Mouse (Mus musculus) hindbrain, embryonic 12.5 days (tissue): ENCODE results near the gene Tm9sf1. TPM values are rescaled to one million over a fixed set of nuclear protein-coding genes. Genes with fewer than 3 reads are reported as not detected.

Source experiments
- ATAC-seq: fragments of 200-750 bp; cut with Nextera tagmentation; 2 replicates; pipeline ENCODE4 v1.8.0; 2017; ENCODE audit warnings: moderate TSS enrichment; ENCODE audit not compliant: low FRiP score
- H3K27ac ChIP-seq: fragments of 300-500 bp; sonication (generic); 2 replicates; pipeline ENCODE4 v1.5.1; 2016; ENCODE audit warnings: mild to moderate bottlenecking
- H3K27me3 ChIP-seq: fragments of 300-500 bp; sonication (generic); 2 replicates; pipeline ENCODE4 v1.6.1; 2016; ENCODE audit warnings: mild to moderate bottlenecking
- H3K36me3 ChIP-seq: fragments of 300-500 bp; sonication (generic); 2 replicates; pipeline ENCODE4 v1.6.1; 2016; ENCODE audit warnings: mild to moderate bottlenecking
- H3K4me1 ChIP-seq: fragments of 300-500 bp; sonication (generic); 2 replicates; pipeline ENCODE4 v1.6.1; 2016
- H3K4me2 ChIP-seq: fragments of 300-500 bp; sonication (generic); replicated peaks from 2 replicates; pipeline ENCODE4 v1.6.1; 2016; ENCODE audit warnings: mild to moderate bottlenecking
- H3K4me3 ChIP-seq: fragments of 300-500 bp; sonication (generic); 2 replicates; pipeline ENCODE4 v1.5.1; 2016; ENCODE audit warnings: mild to moderate bottlenecking
- H3K9ac ChIP-seq: fragments of 300-500 bp; sonication (generic); 2 replicates; pipeline ENCODE4 v1.6.1; 2016; ENCODE audit warnings: mild to moderate bottlenecking, moderate library complexity
- H3K9me3 ChIP-seq: fragments of 300-500 bp; sonication (generic); replicated peaks from 2 replicates; pipeline ENCODE4 v1.6.1; 2016; ENCODE audit warnings: mild to moderate bottlenecking
- WGBS: fragments of 180-500 bp; shearing (Covaris S2); methylation state at CpG from one replicate; pipeline ENCODE4 v1.1.7; 2016; 5-methylcytosine and 5-hydroxymethylcytosine counted together
- polyA plus RNA-seq: library from polyadenylated mRNA; unstranded; fragments of >200 nt; fragmentation: Nextera tagmentation; extraction: Ambion mirVana; gene quantifications from 2 replicates; pipeline ENCODE4 v1.2.1, GENCODE M21; 2016

The Tm9sf1 gene
- polyA plus RNA-seq, 1 experiment from 2014 or later = 69.4 TPM

DNA sequence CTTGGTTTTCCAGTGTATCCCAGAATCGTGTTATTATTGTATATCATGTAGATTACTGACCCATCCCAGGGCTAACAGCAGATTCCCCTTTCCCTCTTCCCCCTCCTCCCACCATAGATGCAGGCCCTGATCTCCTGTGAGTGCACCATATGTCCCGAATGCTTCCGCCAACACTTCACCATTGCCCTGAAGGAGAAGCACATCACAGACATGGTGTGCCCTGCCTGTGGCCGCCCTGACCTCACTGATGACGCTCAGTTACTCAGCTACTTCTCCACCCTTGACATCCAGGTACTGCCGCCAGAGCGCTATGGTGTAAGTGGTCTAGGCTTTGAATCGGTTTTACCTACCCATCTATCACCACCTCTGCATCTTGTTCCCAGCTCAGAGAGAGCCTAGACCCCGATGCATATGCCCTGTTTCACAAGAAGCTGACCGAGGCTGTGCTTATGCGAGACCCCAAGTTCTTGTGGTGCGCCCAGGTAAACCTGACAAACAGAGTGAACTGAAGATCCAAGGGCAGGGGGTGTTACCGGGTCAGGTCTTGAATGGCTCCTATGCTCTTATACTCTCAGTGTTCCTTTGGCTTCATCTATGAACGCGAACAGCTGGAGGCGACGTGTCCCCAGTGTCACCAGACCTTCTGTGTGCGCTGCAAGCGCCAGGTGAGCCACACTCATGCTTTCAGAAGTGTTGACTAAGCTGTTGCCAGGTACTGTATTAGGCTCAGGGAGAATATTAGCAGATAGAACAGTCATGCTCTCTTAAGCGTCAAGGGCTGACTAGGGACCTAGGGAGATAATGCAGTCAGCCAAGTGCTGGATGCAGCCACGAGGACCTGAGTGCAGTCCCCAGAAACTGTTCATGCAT lies 44.9 kb downstream of the Tm9sf1 start:
- WGBS = 94% methylated on average over 21 of the region's 21 CpGs
- H3K4me3 ChIP-seq = no peak overlapping the region
- H3K4me2 ChIP-seq = no peak overlapping the region
- peaks cover 89% of the 10 kb centered on the region for H3K36me3 ChIP-seq
- no peak for ATAC-seq
- H3K9ac ChIP-seq = no peak overlapping the region
- no peak overlapping the region for H3K27ac ChIP-seq
- no peaks in the 10 kb centered on the region for H3K9me3 ChIP-seq
- H3K27me3 ChIP-seq = no peaks in the 10 kb centered on the region
- H3K4me1 ChIP-seq = peaks cover 5% of the 10 kb centered on the region

DNA sequence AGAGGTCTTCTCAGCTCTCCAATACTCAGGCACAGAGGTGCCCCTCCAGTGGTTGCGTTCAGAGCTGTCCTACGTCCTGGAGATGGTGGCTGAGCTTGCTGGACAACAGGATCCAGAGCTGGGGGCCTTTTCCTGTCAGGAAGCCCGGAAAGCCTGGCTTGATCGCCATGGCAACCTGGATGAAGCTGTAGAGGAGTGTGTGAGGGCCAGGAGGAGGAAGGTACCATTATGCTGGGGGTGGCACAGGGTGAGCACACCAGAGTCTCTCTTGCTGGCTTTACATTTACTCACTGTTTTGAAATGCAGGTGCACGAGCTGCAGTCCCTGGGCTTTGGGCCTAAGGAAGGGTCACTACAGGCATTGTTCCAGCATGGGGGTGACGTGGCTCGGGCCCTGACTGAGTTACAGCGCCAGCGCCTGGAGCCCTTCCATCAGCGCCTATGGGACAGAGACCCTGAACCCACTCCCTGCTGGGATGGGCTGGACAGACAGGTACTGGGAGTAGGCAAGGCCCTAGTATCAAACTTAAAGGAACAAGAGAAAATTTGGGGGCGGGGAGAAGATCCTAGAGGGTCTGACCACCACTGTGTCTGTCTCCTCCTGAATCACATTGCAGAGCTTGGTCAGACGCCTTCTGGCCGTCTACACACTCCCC lies 47.4 kb downstream of the Tm9sf1 start:
- H3K27me3 ChIP-seq = no peaks in the 10 kb centered on the region
- peaks cover 65% of the 10 kb centered on the region for H3K36me3 ChIP-seq
- WGBS = 77% methylated on average over 13 of the region's 13 CpGs
- no peak overlapping the region for H3K9ac ChIP-seq
- ATAC-seq = no peak
- H3K27ac ChIP-seq = no peak overlapping the region
- H3K4me2 ChIP-seq = no peak overlapping the region
- H3K4me1 ChIP-seq = peaks cover 19% of the 10 kb centered on the region
- H3K9me3 ChIP-seq = no peaks in the 10 kb centered on the region
- H3K4me3 ChIP-seq = no peak overlapping the region

DNA sequence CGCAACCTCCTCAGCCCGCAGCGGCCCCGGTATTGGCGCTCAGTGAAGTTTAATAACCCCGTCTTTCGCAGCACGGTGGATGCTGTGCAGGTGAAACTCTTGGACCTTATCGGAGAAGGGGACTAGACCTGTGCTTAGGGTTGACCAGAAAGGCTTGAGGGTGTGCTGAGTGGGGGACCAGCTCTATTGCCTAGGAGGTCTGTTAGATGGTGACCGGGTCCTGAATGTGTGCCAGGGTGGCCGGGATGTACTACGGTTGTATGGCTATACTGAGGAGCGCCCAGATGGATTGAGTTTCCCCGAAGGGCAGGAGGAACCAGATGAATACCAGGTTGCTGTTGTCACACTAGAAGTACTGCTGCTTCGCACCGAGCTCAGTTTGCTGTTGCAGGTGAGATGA lies 51.4 kb downstream of the Tm9sf1 start:
- peak overlapping the region; percentile 95; the same call in 1 of the 2 replicates for H3K27ac ChIP-seq
- no peaks in the 10 kb centered on the region for H3K9me3 ChIP-seq
- no peak for ATAC-seq
- peaks cover 27% of the 10 kb centered on the region for H3K4me1 ChIP-seq
- H3K36me3 ChIP-seq = peaks cover 40% of the 10 kb centered on the region
- H3K27me3 ChIP-seq = no peaks in the 10 kb centered on the region
- WGBS = 5% methylated on average over 16 of the region's 16 CpGs
- H3K9ac ChIP-seq = peak overlapping the region; percentile 92
- H3K4me3 ChIP-seq = peak overlapping the region; percentile 91
- H3K4me2 ChIP-seq = peak overlapping the region; percentile 98

DNA sequence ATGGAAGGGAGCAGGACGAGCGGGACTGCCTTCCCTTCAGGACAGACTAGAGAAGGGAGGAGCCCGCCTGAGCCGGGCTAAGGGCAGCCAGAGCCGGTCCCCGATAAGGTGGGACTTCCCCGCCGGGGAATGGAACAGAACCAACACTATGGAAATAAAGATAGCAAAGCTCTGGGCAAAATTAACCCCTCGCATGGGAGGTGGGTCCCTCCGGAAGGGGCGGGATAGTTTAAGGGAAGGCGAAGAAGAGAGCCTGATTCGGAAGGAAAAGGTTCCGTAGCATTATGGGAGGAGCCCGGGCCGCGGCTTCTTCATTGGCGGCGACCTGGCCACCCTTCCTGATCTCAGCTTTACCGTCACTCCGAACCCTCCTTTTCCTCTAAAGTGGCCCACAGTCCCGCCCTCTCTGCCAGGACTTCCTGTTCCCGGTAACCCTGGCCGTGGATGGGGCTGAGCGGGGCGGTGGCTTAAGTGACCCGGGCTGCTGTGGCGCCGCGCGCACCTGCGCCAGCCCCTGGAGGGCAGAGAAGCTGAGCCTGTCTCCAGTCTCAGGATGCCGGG lies 52.2 kb downstream of the Tm9sf1 start, which contains the start of gene Rnf31:
Gene Rnf31, plus strand, starts transcription at position 378 of the 561 bp plus-strand sequence.
- H3K9ac ChIP-seq = peak within 1 kb of the TSS; percentile 92
- peak within 1 kb of the TSS; percentile 98 for H3K4me2 ChIP-seq
- peak within 1 kb of the TSS; percentile 91 for H3K4me3 ChIP-seq
- H3K27me3 ChIP-seq = no peaks in the 10 kb centered on the region
- peaks cover 27% of the 10 kb centered on the region for H3K4me1 ChIP-seq
- ATAC-seq = peak; percentile 92
- peak within 1 kb of the TSS; percentile 95 for H3K27ac ChIP-seq
- under 1% methylated on average over 33 of the region's 33 CpGs for WGBS
- peaks cover 36% of the 10 kb centered on the region for H3K36me3 ChIP-seq
- H3K9me3 ChIP-seq = no peaks in the 10 kb centered on the region

DNA sequence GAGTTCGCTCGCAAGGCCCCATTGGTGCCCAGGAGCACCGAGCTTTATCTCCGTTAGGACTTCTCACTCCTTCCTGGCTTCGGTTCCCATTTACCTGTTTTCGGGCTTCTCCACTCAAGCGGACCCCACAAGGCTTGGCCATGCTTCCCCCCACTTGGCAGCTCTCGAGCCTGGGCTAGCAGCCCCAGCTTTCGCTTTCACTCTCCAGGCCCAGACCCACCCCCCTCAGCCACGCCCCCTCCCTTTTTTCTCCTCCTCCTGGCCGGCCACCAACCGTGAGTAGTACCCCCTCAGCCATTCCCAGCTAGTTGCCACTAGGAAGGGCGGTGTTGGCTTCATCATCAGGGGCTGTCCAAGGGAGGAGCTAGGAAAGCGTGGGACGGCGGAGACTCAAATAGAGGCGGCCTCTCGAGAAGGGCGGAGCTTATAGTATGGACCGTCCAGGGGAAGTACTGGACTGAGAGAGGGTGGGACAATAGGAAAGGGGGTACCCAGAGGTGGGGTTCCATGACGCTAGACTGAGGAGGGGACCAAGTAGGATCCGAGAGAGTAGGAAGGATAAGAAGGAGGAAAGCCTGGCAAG lies 52.8 kb downstream of the Tm9sf1 start, which contains the start of gene Psme2:
Gene Psme2, minus strand, starts transcription at position 366 of the 583 bp plus-strand sequence.
- Histone ChIP-seq H3K27me3 (no peaks in the 10 kb centered on the region), H3K4me2 (peak within 1 kb of the TSS; percentile 98), H3K27ac (peak within 1 kb of the TSS; percentile 95), H3K9me3 (no peaks in the 10 kb centered on the region), H3K4me3 (peak within 1 kb of the TSS; percentile 91), H3K36me3 (peaks cover 31% of the 10 kb centered on the region), H3K4me1 (peaks cover 27% of the 10 kb centered on the region), H3K9ac (peak within 1 kb of the TSS; percentile 92)
- WGBS = under 1% methylated on average over 22 of the region's 22 CpGs
- ATAC-seq = peak; percentile 97

GRCm38 (mm10) chr14:55589771-55590448 lies 53.7 kb downstream of the Tm9sf1 start:
- H3K27ac ChIP-seq = no peak overlapping the region
- peaks cover 21% of the 10 kb centered on the region for H3K36me3 ChIP-seq
- H3K4me1 ChIP-seq = peaks cover 29% of the 10 kb centered on the region
- no peaks in the 10 kb centered on the region for H3K27me3 ChIP-seq
- no peaks in the 10 kb centered on the region for H3K9me3 ChIP-seq
- no peak for ATAC-seq
- WGBS = 90% methylated on average over 11 of the region's 11 CpGs
- peak overlapping the region; percentile 98 for H3K4me2 ChIP-seq
- peak overlapping the region; percentile 91 for H3K4me3 ChIP-seq
- H3K9ac ChIP-seq = peak overlapping the region; percentile 92

GRCm38 (mm10) chr14:55589271-55589670 lies 54.3 kb downstream of the Tm9sf1 start:
- no peak overlapping the region for H3K4me3 ChIP-seq
- ATAC-seq = no peak
- no peak overlapping the region for H3K27ac ChIP-seq
- no peak overlapping the region for H3K4me2 ChIP-seq
- H3K4me1 ChIP-seq = peaks cover 35% of the 10 kb centered on the region
- H3K27me3 ChIP-seq = peaks cover 3% of the 10 kb centered on the region
- H3K9ac ChIP-seq = no peak overlapping the region
- WGBS = 91% methylated on average over 5 of the region's 5 CpGs
- H3K9me3 ChIP-seq = no peaks in the 10 kb centered on the region
- H3K36me3 ChIP-seq = peaks cover 15% of the 10 kb centered on the region

DNA sequence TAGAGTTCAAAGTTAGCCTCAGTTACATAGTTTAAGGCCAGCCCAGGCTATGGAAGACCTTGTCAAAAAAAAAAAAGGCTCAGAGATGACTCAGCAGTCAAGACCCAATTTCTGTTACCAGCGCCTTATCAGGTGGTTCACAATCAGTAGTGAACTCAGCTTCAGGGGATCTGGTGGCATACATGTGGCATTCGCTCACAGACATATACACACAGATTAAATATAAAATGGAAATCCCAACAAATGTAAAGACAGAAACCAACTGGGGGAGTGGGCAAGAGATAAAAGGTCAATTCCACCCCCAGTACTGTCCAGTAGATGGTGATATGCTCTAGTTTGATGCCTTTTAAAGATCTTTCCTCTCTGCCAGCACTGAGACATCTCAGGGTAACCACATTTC lies 57.5 kb downstream of the Tm9sf1 start:
- H3K4me2 ChIP-seq = no peak overlapping the region
- peaks cover 17% of the 10 kb centered on the region for H3K4me1 ChIP-seq
- peaks cover 3% of the 10 kb centered on the region for H3K27me3 ChIP-seq
- H3K4me3 ChIP-seq = no peak overlapping the region
- no peak overlapping the region for H3K9ac ChIP-seq
- H3K36me3 ChIP-seq = peaks cover 21% of the 10 kb centered on the region
- H3K9me3 ChIP-seq = no peaks in the 10 kb centered on the region
- no peak for ATAC-seq
- WGBS = 93% methylated on average over 2 of the region's 2 CpGs
- H3K27ac ChIP-seq = no peak overlapping the region

Other genes with a start within 250 kb of the Tm9sf1 start
- gene Dhrs4, start 165.0 kb downstream of the Tm9sf1 start, polyA plus RNA-seq = 42.7 and 44.5 TPM in 2 replicates
- 17.0 and 18.0 TPM in 2 replicates for gene Carmil3, start 153.2 kb downstream of the Tm9sf1 start, polyA plus RNA-seq
- gene Cpne6, start 133.4 kb downstream of the Tm9sf1 start, polyA plus RNA-seq = 0.83 and 1.4 TPM in 2 replicates
- not detected in 2 replicates for gene Nrl, start 118.8 kb downstream of the Tm9sf1 start, polyA plus RNA-seq
- 22.3 and 23.6 TPM in 2 replicates for gene Pck2, start 103.5 kb downstream of the Tm9sf1 start, polyA plus RNA-seq
- gene Dcaf11, start 83.8 kb downstream of the Tm9sf1 start, polyA plus RNA-seq = 104 and 106 TPM in 2 replicates
- gene A730061H03Rik, start 83.4 kb downstream of the Tm9sf1 start, polyA plus RNA-seq = 0.62 TPM in 1 of 2 replicates, not detected in the other
- 1.4 and 4.2 TPM in 2 replicates for gene Fitm1, start 68.2 kb downstream of the Tm9sf1 start, polyA plus RNA-seq
- gene Psme1, start 65.7 kb downstream of the Tm9sf1 start, polyA plus RNA-seq = 132 and 133 TPM in 2 replicates
- 8.5 and 9.0 TPM in 2 replicates for gene Emc9, start 58.5 kb downstream of the Tm9sf1 start, polyA plus RNA-seq
- 201 and 234 TPM in 2 replicates for gene Psme2, start 52.7 kb downstream of the Tm9sf1 start, polyA plus RNA-seq
- gene Rnf31, start 52.1 kb downstream of the Tm9sf1 start, polyA plus RNA-seq = 21.2 and 23.7 TPM in 2 replicates
- gene Irf9, start 40.2 kb downstream of the Tm9sf1 start, polyA plus RNA-seq = 9.9 and 10.7 TPM in 2 replicates
- gene Rec8, start 25.8 kb downstream of the Tm9sf1 start, polyA plus RNA-seq = 14.9 and 15.9 TPM in 2 replicates
- gene Ipo4, start 7.8 kb downstream of the Tm9sf1 start, polyA plus RNA-seq = 79.0 and 91.0 TPM in 2 replicates
- gene Gm49378, start 5.9 kb downstream of the Tm9sf1 start, polyA plus RNA-seq = 2.4 and 3.2 TPM in 2 replicates
- gene Tssk4, start 6.4 kb upstream of the Tm9sf1 start, polyA plus RNA-seq = 0.50 and 0.52 TPM in 2 replicates
- gene Mdp1, start 16.7 kb upstream of the Tm9sf1 start, polyA plus RNA-seq = 63.7 and 65.4 TPM in 2 replicates
- gene Gmpr2, start 28.1 kb upstream of the Tm9sf1 start, polyA plus RNA-seq = 57.0 and 58.2 TPM in 2 replicates
- 506 and 544 TPM in 2 replicates for gene Nedd8, start 28.3 kb upstream of the Tm9sf1 start, polyA plus RNA-seq
- gene Tinf2, start 38.0 kb upstream of the Tm9sf1 start, polyA plus RNA-seq = 42.8 and 43.1 TPM in 2 replicates
- 0.48 and 0.90 TPM in 2 replicates for gene Tgm1, start 70.1 kb upstream of the Tm9sf1 start, polyA plus RNA-seq
- gene Rabggta, start 78.5 kb upstream of the Tm9sf1 start, polyA plus RNA-seq = 36.6 and 38.1 TPM in 2 replicates
- gene Dhrs1, start 101.9 kb upstream of the Tm9sf1 start, polyA plus RNA-seq = 73.2 and 75.0 TPM in 2 replicates
- gene Nop9, start 101.9 kb upstream of the Tm9sf1 start, polyA plus RNA-seq = 42.0 and 47.5 TPM in 2 replicates
- 0.36 and 0.56 TPM in 2 replicates for gene Cideb, start 114.7 kb upstream of the Tm9sf1 start, polyA plus RNA-seq
- gene Ltb4r2, start 117.6 kb upstream of the Tm9sf1 start, polyA plus RNA-seq = 0.36 and 0.57 TPM in 2 replicates
- 0.72 TPM in 1 of 2 replicates, not detected in the other for gene Ltb4r1, start 122.2 kb upstream of the Tm9sf1 start, polyA plus RNA-seq
- 15.7 and 19.5 TPM in 2 replicates for gene Adcy4, start 140.3 kb upstream of the Tm9sf1 start, polyA plus RNA-seq
- gene Ripk3, start 145.1 kb upstream of the Tm9sf1 start, polyA plus RNA-seq = 10.8 and 13.5 TPM in 2 replicates
- gene Nfatc4, start 179.3 kb upstream of the Tm9sf1 start, polyA plus RNA-seq = 42.4 and 45.2 TPM in 2 replicates
- gene Nynrin, start 210.2 kb upstream of the Tm9sf1 start, polyA plus RNA-seq = 30.4 and 35.8 TPM in 2 replicates
- gene Cbln3, start 240.6 kb upstream of the Tm9sf1 start, polyA plus RNA-seq = 0.05 and 0.35 TPM in 2 replicates
- gene Khnyn, start 241.1 kb upstream of the Tm9sf1 start, polyA plus RNA-seq = 22.4 and 23.5 TPM in 2 replicates